Mouse (Mus musculus) embryonic facial prominence, embryonic 12.5 days (tissue): ENCODE results near the gene Robo1. TPM values are rescaled to one million over a fixed set of nuclear protein-coding genes. Genes with fewer than 3 reads are reported as not detected.

Experiments used
- ATAC-seq: fragments of 200-750 bp; cut with Nextera tagmentation; 2 replicates; pipeline ENCODE4 v1.8.0; 2017; ENCODE audit not compliant: insufficient number of reproducible peaks, insufficient read depth, low FRiP score, low TSS enrichment
- H3K27ac ChIP-seq: fragments of 300-500 bp; sonication (generic); 2 replicates; pipeline ENCODE4 v1.5.1; 2016; ENCODE audit warnings: mild to moderate bottlenecking
- H3K27me3 ChIP-seq: fragments of 300-500 bp; sonication (generic); 2 replicates; pipeline ENCODE4 v1.6.1; 2016; ENCODE audit warnings: mild to moderate bottlenecking, moderate library complexity
- H3K36me3 ChIP-seq: fragments of 300-500 bp; sonication (generic); 2 replicates; pipeline ENCODE4 v1.6.1; 2016; ENCODE audit warnings: mild to moderate bottlenecking
- H3K4me1 ChIP-seq: fragments of 300-500 bp; sonication (generic); 2 replicates; pipeline ENCODE4 v1.6.1; 2016
- H3K4me2 ChIP-seq: fragments of 300-500 bp; sonication (generic); replicated peaks from 2 replicates; pipeline ENCODE4 v1.6.1; 2016; ENCODE audit warnings: mild to moderate bottlenecking, moderate library complexity
- H3K4me3 ChIP-seq: fragments of 300-500 bp; sonication (generic); 2 replicates; pipeline ENCODE4 v1.5.1; 2016; ENCODE audit warnings: mild to moderate bottlenecking
- H3K9ac ChIP-seq: fragments of 300-500 bp; sonication (generic); 2 replicates; pipeline ENCODE4 v1.6.1; 2016; ENCODE audit warnings: mild to moderate bottlenecking, moderate library complexity
- H3K9me3 ChIP-seq: fragments of 300-500 bp; sonication (generic); 2 replicates; pipeline ENCODE4 v1.6.1; 2016; ENCODE audit warnings: mild to moderate bottlenecking, moderate library complexity
- WGBS: fragments of 180-500 bp; shearing (Covaris S2); methylation state at CpG from one replicate; pipeline ENCODE4 v1.1.7; 2016; 5-methylcytosine and 5-hydroxymethylcytosine counted together
- polyA plus RNA-seq: library from polyadenylated mRNA; unstranded; fragments of >200 nt; fragmentation: Nextera tagmentation; extraction: Ambion mirVana; gene quantifications from 2 replicates; pipeline ENCODE4 v1.2.1, GENCODE M21; 2016

The Robo1 gene
- polyA plus RNA-seq: 77.9 and 80.4 TPM in 2 replicates

DNA sequence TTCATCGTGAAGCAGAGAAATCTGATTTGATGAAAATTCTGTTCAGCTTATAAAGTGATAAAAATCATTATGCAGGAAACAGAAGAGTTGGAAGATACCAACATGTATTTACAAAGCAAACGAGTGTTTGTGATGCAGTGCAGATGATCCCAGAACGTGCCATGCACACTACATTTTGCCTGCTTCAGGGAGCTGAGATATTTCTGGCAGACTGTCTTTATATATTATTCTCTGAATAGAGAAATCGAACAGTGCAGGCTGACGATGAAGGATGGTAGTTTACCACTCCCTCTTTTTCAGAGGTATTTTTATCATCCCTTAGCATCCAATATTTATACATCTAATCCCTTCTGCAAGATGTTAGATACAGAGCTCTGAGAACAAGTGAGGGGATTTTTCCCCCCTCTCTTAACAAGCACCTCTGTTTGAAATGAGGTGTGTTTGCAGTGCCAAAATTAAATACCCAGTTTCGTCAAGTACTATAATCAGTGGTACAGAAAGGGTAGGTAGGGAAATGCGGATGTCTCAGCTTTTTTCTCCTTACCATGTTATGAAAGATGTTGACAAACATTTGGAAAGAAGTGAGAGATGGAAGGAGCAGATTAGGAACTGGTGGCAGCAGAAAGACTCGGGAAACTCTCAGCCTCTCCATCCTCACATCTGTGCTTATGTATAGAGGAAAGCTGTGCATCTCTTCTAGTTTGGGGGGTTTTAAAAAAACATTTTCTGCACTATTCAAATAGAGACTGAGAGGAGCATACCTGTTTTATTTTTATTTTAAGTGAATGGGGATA is at the start of gene Robo1:
Gene Robo1 (plus strand): TSS at position 770 of the 794 bp plus-strand sequence.
- Histone ChIP-seq H3K36me3 (no peaks in the 10 kb centered on the region), H3K27ac (no peak within 1 kb of the TSS), H3K4me2 (no peak within 1 kb of the TSS), H3K9me3 (no peaks in the 10 kb centered on the region), H3K9ac (no peak within 1 kb of the TSS), H3K27me3 (no peaks in the 10 kb centered on the region), H3K4me1 (no peaks in the 10 kb centered on the region), H3K4me3 (no peak within 1 kb of the TSS)
- no peak for ATAC-seq
- WGBS: 81% methylated on average over 8 of the region's 8 CpGs

DNA sequence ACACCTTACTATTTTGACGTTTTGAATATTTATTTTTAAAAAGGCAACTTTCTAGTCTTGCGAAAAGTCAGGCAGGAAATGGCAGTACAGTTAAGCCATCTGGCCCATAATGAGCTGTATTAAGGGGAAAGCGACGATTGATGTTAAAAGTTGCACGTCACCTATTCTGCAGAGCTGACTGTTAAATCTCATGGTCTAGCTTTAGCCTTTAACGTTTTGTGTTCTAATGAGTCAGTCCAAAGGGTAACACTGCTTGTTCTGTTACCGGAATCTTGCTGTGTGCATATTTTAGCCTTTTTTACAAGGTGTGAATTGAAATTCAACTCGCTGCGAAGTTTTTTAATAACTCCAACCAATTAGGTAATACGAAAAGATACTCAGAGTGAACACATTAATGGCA is 40.3 kb upstream of the Robo1 start:
- no peaks in the 10 kb centered on the region for H3K27me3 ChIP-seq
- H3K4me1 ChIP-seq: no peaks in the 10 kb centered on the region
- H3K9me3 ChIP-seq: no peaks in the 10 kb centered on the region
- no peak overlapping the region for H3K4me3 ChIP-seq
- H3K27ac ChIP-seq: no peak overlapping the region
- H3K4me2 ChIP-seq: no peak overlapping the region
- H3K36me3 ChIP-seq: no peaks in the 10 kb centered on the region
- no peak for ATAC-seq
- 85% methylated on average over 10 of the region's 10 CpGs for WGBS
- H3K9ac ChIP-seq: no peak overlapping the region

DNA sequence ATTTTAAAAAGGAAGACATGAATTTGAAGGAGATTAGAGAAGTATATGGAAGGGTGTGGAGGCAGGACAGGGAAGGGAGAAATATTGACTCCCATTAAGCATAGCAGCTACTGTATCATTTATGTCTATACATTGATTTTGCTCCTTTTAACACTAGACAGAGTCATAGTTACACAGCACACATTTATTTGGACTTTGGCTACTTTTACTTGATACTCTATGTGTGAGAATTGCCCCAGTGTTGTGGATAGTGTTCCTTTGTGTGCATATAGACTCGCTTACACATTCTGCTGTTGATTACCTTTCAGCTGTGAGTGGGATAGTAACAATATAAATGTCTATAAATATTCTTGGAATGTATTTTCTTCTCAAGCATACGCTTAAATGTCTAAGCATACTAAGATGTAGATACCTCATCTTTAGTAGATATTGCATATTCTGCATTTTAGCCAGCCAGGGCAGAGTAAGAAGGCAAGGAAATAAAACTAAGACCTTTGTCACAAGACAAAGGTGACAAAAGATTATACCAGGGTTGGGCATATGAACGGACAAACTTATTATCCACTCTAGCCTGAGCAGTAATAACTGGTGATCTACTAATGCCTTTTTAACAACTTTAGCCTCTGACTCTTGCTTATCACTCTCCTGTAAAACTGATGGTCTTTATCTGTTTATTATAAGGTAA is 31.6 kb upstream of the Robo1 start:
- Histone ChIP-seq H3K27ac (no peak overlapping the region), H3K27me3 (no peaks in the 10 kb centered on the region), H3K9me3 (no peaks in the 10 kb centered on the region), H3K4me1 (no peaks in the 10 kb centered on the region), H3K4me3 (no peak overlapping the region), H3K4me2 (no peak overlapping the region), H3K9ac (no peak overlapping the region), H3K36me3 (no peaks in the 10 kb centered on the region)
- WGBS: 88% methylated on average over 3 of the region's 3 CpGs
- ATAC-seq: no peak

DNA sequence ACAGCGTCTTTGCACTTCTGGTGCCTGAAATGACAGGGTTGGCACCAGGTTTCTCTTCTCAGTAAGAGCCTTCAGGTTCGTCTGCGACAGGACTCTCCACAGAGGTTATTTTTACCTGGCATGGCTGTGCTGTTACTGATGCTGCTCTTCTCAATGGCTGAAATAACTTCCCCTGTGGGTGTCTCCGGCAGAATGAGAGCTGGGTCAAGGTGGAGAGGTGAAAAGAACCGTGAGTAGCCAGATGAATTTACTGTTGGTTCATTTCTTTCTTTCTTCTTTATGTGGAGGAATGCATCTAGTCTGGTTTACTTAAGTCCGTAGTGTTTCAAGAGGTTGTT is 194 bp downstream of the Robo1 start:
- ATAC-seq: no peak
- H3K4me1 ChIP-seq: no peaks in the 10 kb centered on the region
- 70% methylated on average over 6 of the region's 6 CpGs for WGBS
- no peak overlapping the region for H3K4me2 ChIP-seq
- no peaks in the 10 kb centered on the region for H3K27me3 ChIP-seq
- H3K36me3 ChIP-seq: no peaks in the 10 kb centered on the region
- H3K27ac ChIP-seq: no peak overlapping the region
- no peak overlapping the region for H3K9ac ChIP-seq
- no peaks in the 10 kb centered on the region for H3K9me3 ChIP-seq
- no peak overlapping the region for H3K4me3 ChIP-seq

DNA sequence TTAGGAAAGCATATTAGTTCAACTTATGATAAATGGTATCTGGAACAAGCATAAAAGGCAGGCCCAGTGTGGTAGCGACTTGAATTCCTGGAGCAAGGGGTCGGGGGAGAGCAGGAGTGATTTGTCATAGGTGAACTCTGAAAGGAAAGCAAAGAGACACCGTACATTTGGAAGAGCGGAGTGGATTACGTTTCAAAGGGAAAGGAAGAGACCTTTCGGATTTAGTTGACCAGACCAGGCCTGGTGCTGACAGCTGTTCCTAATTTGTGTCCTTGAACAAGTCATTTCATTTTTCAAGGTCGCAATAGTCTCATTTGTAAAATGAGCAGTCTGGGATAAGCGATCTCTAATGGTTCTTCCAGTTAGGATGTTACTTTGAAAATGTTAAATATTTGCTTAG is 19.2 kb downstream of the Robo1 start:
- no peak for ATAC-seq
- Histone ChIP-seq H3K4me2 (no peak overlapping the region), H3K9me3 (no peaks in the 10 kb centered on the region), H3K36me3 (no peaks in the 10 kb centered on the region), H3K4me3 (no peak overlapping the region), H3K27ac (no peak overlapping the region), H3K27me3 (no peaks in the 10 kb centered on the region), H3K4me1 (no peaks in the 10 kb centered on the region), H3K9ac (no peak overlapping the region)
- 22% methylated on average over 8 of the region's 8 CpGs for WGBS

DNA sequence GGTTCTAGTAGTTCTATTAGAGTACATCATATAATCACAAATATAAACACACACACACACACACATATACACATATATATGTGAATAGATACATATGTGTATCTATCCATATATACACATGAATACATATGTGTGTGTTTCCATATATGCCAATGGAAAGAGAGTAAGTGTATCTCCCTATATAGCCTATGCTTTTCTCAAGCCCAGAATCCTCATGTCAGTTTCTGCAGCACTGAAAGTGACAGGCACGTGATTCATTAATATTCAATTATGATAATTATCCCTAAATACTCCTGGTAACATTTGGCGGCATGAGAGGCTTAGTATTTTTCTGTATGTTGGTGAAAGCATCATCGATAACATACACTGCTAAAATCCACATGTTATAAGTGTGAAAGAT is 20.5 kb downstream of the Robo1 start:
- H3K36me3 ChIP-seq: no peaks in the 10 kb centered on the region
- WGBS: 75% methylated on average over 3 of the region's 3 CpGs

DNA sequence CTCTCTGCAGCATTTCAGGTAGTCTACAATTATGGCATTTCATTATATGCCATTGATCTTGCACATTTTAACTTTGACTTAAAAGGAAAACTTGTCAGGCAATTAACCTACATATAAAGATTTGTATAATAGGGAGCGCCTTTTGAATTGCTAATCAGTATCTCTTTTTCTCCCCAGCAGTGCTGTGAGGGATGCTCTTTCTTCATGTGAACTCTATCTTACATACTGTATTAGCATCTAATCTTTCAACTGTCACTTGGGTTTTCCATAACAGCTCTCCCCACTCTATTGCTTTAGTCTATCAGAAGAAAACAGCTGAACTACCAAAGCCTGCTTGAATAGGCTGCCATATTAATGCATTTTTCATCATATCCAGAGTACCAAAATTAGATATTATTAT is 29.7 kb downstream of the Robo1 start:
- Histone ChIP-seq H3K4me2 (no peak overlapping the region), H3K27me3 (no peaks in the 10 kb centered on the region), H3K9me3 (no peaks in the 10 kb centered on the region), H3K4me3 (no peak overlapping the region), H3K4me1 (no peaks in the 10 kb centered on the region), H3K9ac (no peak overlapping the region), H3K27ac (no peak overlapping the region), H3K36me3 (no peaks in the 10 kb centered on the region)
- ATAC-seq: no peak
- 93% methylated on average over 1 of the region's 1 CpGs for WGBS

More for the DNA sequence above, 20.5 kb downstream of the Robo1 start:
- H3K4me3 ChIP-seq: no peak overlapping the region
- H3K9me3 ChIP-seq: no peaks in the 10 kb centered on the region
- no peaks in the 10 kb centered on the region for H3K4me1 ChIP-seq
- no peaks in the 10 kb centered on the region for H3K27me3 ChIP-seq
- H3K9ac ChIP-seq: no peak overlapping the region
- no peak for ATAC-seq
- H3K4me2 ChIP-seq: no peak overlapping the region
- H3K27ac ChIP-seq: no peak overlapping the region

DNA sequence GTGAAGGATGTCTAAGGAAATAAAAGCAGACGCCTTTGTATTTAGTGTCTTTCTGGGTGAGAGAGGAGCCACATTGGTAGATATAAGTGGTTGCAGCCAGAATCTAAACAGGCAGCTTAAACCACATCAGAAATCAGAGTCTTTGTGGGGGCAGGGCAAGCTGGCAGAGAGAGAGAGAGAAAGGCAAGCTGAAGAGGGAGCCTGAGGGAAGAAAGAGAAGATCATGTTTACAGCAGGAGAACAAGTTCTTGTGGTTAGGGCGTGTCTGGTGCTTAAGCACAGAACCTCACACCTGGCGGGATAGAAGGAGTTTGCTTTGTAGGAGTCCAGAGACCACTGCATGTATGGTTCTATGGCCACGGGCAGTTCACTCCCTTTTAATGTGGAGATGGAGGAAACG is 42.3 kb downstream of the Robo1 start:
- no peak overlapping the region for H3K4me2 ChIP-seq
- no peak overlapping the region for H3K9ac ChIP-seq
- 0 out of 2 replicates have a peak, but pooled peaks have one; percentile 47 for ATAC-seq
- H3K4me1 ChIP-seq: peaks cover 9% of the 10 kb centered on the region
- peak overlapping the region; percentile 9; the same call in 1 of the 2 replicates for H3K27ac ChIP-seq
- no peaks in the 10 kb centered on the region for H3K27me3 ChIP-seq
- no peaks in the 10 kb centered on the region for H3K9me3 ChIP-seq
- H3K36me3 ChIP-seq: no peaks in the 10 kb centered on the region
- 43% methylated on average over 5 of the region's 5 CpGs for WGBS
- H3K4me3 ChIP-seq: no peak overlapping the region

DNA sequence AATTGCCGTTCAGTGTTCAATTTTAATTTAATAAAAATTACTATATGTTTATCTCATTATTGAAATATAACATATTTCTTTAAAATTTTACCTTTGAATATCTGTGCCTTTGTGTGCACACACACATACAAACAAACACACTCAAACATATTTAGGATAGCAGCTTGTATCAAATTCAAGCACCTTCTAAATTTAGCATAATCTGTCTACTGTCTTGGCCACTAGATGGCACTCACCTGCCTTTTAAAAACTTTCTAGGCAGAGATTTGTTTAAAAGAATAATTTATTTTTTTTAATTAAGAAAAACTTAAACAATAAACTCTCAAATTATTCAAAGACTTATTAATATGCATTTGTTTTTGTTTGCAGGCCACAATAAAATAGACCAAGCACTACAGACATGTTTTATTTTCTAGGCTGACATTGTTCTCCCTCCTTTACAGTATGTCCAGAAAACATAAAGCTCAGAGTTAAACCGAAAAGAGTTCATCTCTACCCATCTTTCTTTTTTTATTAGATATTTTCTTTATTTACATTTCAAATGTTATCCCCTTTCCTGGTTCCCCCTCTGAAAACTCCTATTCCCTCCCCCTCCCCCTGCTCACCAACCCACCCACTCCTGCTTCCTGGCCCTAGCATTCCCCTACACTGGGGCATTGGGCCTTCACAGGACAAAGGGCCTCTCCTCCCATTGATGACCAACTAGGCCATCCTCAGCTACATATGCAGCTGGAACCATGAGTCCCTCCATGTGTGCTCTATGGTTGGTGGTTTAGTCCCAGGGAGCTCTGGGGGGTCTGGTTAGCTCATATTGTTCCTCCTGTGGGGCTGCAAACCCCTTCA is 48.6 kb downstream of the Robo1 start:
- Histone ChIP-seq H3K36me3 (no peaks in the 10 kb centered on the region), H3K9ac (no peak overlapping the region), H3K27ac (no peak overlapping the region), H3K4me3 (no peak overlapping the region), H3K9me3 (no peaks in the 10 kb centered on the region), H3K4me2 (no peak overlapping the region), H3K4me1 (no peaks in the 10 kb centered on the region), H3K27me3 (no peaks in the 10 kb centered on the region)
- 67% methylated on average over 2 of the region's 2 CpGs for WGBS
- ATAC-seq: no peak

DNA sequence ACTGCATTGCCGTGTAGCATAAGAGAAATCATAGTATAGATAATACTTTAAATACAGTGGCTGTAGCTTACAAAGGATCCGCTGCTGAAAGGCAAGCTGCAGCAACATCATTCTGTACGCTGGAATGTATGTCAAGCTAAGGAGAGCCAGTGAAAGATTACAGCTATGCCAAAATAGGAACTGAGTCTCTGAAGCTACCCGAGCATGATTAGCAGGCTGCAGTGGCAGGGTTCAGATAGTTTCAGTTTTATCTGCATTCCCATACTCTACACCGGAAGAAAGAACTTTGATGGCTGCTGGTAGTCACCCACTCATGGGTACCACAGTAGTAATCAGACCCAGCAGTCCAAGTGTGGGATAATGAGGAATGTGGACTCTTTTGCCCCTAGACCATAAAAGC is 68.8 kb downstream of the Robo1 start:
- ATAC-seq: no peak
- Histone ChIP-seq H3K36me3 (no peaks in the 10 kb centered on the region), H3K9ac (no peak overlapping the region), H3K27ac (no peak overlapping the region), H3K27me3 (no peaks in the 10 kb centered on the region), H3K9me3 (no peaks in the 10 kb centered on the region), H3K4me2 (no peak overlapping the region), H3K4me1 (no peaks in the 10 kb centered on the region), H3K4me3 (no peak overlapping the region)
- 77% methylated on average over 5 of the region's 5 CpGs for WGBS

DNA sequence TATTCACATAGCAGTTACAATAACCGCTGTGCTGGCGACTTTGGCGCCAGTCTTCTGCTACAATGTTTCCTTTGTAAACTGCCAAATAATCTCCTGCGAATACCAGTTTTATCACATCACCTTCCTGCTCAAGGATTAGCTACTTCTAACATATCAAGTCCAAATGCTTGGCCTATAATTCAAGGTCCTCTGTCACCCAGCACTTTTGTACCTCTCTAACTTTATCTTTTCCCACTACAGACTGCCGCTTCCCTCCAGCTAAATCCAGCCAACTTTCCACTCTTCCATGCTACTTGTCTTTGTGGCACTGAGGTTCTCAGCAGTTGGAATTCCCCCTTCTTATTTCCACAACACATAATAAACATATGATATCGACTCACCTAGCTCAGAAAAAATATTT is 73.7 kb downstream of the Robo1 start:
- H3K9me3 ChIP-seq: no peaks in the 10 kb centered on the region
- no peak for ATAC-seq
- no peak overlapping the region for H3K4me2 ChIP-seq
- no peak overlapping the region for H3K27ac ChIP-seq
- WGBS: 90% methylated on average over 6 of the region's 6 CpGs
- no peaks in the 10 kb centered on the region for H3K36me3 ChIP-seq
- H3K4me1 ChIP-seq: no peaks in the 10 kb centered on the region
- no peak overlapping the region for H3K9ac ChIP-seq
- no peaks in the 10 kb centered on the region for H3K27me3 ChIP-seq
- H3K4me3 ChIP-seq: no peak overlapping the region
